Mouse (Mus musculus): Measurements from ENCODE around the gene Ttll5.
A peak's percentile ranks its signal among the peaks of the same experiment; 100 is the strongest.

Gene Ttll5

DNA sequence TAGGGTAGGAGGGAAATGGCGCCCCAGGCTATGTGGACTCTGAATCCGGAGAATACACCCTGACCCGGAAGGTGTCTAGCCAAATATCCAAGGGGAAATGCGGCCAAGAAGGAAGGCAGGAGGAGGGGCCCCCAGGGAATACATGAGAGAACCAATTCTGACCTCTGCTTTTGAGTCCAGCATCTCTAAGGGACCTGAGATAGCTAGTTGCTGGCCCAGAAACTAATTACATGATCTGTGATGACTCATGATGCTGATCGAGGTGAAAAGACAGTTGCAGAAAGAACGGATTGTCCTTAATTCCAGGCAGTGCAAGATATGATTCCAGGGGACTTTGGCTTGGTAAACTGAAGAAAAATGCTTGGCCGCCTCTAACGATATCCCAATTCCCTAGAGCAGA, 232.5 kb downstream of the Ttll5 start:
- peak; percentile 58 for DNase-seq (ENCODE audit: low spot score)

DNA sequence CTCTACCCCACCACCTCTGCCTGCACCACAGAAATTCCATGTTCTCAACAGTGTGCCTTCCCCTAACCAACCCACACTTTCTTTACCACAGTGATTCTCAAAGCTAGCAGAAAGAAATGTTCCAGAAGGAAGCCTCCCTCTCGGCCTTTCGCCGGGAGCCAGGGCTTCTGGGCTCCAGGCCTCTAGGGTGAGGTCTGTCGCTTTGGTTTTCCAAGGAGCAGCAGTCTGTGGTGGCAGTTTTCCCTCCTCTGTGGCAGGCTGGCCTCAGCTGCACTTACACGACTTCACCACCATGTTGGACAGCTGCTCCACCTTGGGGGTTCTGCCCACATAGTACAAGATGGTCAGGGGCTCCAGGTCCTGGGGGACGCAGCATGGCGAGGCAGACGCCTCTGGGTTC, 233.1 kb downstream of the Ttll5 start:
- DNase-seq (ENCODE audit: low spot score), result no peak

DNA sequence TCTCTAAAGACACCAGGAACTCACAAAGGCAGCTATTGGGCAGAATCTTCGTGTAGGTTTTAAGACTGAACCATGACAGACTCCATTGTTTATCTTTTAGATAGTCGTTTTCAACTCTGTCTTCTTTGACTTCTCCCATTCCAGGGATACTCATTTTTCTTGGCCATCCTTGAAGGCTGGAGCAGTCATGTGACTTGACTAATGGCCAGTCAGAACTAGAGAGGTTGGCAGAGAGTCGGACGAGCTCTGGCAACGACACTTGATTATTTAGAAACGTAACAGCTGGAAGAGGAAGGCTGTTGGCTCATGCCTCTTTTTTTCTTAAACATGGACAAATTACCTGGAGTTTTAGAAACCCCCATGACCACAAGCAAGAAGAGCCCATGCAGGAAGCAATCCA, 234.9 kb downstream of the Ttll5 start:
- no peak for DNase-seq (ENCODE audit: low spot score)

DNA sequence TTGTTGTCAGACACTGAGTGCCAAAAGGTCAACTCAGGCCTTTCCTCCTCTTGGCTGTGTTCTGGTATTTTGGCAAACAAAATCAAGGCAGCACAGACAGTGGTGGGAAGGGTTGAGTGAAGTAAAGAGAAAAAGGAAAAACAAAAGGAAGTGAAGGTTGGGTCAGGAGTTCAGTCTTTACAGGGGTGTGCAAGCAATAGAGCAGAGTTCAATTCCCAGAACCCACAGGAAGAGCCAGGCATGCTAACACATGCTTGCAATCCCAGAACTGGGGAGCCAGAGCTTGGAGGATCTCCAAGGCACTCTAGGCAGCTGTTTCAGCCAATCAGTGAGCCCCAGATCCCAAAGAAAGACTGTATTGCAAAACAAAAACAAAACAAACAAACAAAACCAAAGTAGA, 240.3 kb downstream of the Ttll5 start:
- DNase-seq (ENCODE audit: low spot score), result no peak

DNA sequence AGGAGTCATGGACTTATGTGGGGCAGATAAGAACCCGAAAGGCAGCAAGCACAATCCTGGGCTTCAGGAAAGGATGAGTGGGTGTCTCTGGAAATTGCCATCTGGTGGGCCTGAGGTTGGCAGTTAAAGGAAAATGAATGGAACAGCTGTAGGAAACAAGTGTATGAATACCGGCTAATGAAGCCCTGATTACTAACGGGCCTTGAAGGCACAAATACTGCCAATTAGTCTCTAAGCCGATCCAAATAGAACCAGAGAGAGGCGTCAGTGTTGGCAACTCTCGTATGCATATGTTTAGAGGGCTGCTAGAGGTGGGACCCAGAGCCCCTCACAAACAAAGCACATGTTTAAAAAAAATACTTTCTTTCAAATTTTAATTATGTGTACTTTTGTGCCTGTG, 247.0 kb downstream of the Ttll5 start:
- DNase-seq (ENCODE audit: low spot score), result no peak

DNA sequence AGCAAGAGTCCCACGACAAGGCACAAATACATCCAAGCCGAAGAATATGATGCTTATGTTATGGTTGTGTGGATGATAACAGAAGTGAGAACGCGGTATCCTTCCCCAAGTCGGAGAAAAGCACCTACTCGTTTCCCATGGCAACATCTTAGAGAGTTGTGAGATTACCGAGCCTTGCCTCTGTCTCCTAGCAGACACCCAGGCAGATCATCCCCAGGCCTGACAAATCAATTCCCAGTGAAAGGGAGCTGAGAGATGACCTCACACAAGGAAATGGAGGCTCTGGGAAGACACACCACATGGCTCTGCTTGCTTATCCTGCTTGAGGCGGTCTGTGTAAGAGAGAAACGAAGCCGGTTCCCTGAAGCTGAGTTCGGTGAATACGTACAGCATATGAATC, 250.2 kb downstream of the Ttll5 start:
- peak; percentile 37 for DNase-seq (ENCODE audit: low spot score)

DNA sequence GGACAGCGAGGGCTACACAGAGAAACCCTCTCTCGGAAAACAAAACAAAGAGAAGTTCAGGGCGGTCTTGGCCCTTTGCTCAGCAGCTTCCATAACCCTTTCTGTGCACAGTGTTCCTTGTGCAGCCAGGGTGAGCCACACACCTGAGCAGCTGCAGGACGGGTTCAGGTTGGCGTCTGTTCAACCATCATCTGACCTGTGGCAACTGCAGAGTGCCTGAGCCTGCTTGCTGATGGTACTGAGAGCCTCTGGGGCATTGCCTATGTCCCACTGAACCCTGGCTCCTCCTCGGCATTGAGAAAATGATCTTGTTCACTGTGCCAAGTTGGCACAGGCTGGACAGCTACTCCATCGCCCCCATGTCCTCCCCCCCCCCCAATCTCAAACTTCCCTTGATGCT, 250.9 kb downstream of the Ttll5 start:
- no peak for DNase-seq (ENCODE audit: low spot score)

DNA sequence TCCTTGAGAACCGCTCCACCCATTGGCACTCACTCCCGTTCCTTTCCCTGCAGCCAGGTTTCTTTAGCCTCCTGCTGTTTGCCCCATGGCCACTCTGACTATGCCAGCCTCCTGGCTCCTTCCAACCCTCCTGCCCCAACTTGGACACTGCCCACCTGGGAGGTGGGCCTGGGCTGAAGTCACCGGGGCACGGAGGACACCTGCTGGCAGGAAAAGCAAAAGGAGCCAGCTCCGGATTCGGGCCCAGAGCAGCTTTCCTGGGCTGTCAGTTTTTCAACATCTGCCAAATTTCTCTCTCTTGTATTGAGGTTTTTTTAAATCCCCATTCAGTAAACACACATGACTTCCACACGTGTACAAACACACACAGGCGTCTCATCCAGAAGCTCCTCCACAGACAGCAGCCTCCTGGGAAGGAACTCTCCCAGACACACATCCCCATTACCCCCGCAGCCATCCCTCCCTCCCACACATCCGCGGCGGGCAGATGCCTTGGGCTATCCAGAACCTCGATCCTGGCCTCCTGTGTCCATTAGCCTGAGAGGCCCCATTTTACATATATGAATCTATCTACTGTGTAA, 252.0 kb downstream of the Ttll5 start:
- no peak for DNase-seq (ENCODE audit: low spot score)

DNA sequence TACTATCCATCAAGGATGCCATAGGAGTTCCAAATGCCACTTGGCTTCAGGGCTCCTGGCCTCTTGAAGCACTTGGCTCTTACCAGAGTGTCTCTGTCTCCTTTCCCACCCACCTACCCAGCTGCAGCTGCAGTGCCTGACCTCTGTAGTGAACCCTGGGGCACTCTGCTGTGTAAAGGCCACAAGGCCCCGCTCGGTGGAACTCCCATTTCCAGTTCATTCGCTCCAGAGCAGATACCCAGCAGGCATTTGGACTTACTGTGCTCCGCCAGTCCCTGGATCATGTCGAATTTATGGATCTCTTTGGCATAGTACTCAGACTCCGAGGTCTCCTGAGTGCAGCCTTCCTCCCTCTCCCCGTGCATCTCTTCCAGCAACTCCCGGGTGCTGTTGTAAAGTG, 252.9 kb downstream of the Ttll5 start:
- DNase-seq (ENCODE audit: low spot score), result no peak

DNA sequence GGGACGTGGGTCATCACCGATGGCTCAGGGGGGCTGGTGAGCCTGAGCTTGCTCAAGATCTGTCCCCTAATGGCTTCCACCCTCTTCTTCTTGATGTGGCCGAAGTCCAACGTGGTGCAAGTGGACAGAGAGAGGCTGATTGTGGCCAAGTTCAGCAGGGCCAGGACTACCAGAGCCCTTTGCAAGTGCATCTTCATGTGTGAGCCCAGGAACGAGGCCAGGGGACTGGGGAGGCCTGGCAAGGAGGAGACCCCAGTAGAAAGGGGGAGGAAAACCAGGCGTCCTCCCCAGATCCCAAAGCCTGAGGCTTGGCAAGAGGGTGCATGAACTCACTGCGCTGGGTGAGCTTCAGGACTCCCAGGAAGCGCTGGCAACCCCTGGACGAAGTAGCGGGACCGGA, 253.3 kb downstream of the Ttll5 start:
- no peak for DNase-seq (ENCODE audit: low spot score)

DNA sequence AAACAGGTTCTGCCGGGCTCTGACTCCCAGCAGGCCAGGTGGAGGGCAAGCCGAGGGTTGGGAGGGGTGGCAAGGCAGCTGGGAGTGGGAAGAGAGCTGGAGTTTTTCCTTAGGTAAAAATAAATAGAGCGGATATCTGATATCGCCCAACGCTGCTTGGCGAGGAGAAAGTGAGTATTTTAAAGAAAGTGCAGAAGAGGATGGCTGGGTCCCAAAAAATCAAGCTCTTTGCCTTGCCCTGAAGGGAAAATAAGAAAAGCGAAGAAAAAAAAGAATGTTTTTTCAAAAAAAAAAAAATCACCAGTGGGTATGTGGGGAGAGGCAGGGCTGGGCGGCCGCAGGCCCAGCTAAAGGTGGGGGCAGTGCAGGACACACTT, 253.7 kb downstream of the Ttll5 start:
- no peak for DNase-seq (ENCODE audit: low spot score)

DNA sequence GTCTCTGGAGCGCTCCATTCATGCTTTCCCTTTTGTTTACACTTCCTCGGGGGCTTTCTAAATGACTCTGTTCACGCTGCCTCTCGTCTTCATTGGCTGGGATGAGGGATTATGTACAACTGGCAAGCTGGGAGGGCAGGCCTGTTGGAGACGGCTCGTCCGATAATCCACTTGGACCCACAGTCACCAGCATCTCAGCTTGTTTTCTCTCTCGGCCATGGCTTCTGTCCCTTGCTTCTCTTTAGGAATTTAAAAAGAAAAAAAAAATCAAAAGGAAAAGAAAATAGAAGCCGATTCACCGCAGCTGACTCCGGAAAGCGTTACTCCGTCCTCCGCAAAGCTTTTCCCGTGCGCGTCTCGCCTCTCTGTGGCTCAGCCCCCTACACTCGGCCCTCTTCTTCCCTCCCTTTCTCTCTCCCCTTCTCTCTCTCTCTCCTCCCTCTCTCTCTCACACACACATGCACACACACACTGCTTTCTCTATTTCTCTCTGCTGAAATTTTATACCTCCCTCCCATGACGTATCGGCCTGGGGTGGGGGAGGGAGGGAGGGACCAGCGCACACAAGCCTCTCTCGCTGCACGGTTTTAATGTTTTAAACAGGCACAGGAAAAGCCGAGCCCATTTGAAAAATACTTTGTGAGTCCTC, 254.2 kb downstream of the Ttll5 start, which contains the start of gene Tgfb3:
Gene Tgfb3 (minus strand): TSS at position 489 of the 649 bp plus-strand sequence.
- peak; percentile 52 for DNase-seq (ENCODE audit: low spot score)

DNA sequence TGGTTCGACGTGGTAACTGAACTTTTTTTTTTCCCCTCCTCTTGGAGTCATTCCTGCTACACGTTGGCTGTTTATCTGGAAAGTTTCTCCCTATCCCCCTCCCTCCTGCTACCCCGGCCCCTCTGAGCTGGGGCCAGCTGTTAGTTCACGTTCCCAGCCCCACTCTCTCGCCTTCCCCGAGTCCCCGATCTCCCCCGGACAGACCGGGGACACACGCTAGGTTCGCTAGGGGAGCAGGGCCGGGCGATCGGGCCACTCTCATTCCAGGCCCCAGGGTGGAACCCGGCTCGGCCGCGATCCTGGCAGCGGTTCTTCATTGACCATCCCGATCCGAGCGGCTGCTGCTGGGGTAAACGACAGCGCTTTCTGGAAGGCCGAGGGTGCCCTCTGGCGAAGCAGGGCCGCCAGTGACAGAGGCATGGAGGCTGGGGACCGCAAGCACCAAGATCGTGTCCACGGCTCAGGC, 254.8 kb downstream of the Ttll5 start:
- peak; percentile 88 for DNase-seq (ENCODE audit: low spot score)

DNA sequence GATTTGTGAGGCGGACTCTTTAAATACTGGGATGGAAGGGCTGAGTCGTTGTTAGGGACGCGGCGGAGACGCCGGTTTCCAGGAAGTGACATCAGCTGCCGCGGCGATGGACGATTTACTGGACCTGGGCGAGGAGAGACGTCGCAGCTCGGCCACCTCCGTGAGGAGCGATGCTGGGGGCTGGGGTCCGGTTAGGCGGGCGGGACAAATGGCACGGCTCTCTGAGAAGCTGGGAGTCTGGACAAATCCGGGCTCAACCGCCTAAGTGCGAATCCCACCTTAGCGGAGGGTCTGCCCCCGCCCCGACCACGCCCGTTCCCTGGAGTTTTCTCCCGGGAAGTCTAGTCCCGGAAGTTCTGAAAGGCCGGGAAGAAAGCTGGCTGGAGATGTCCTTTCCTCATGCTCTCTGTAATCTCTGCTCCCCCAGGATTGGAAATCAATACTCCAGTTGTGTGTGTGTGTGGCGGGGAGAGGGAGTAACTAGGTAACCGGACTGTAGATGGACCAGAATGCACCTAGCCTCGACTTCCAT, 258.1 kb downstream of the Ttll5 start, which contains the start of gene Ift43:
Gene Ift43 (plus strand): TSS at position 61 of the 532 bp plus-strand sequence.
- peak; percentile 71 for DNase-seq (ENCODE audit: low spot score)

DNA sequence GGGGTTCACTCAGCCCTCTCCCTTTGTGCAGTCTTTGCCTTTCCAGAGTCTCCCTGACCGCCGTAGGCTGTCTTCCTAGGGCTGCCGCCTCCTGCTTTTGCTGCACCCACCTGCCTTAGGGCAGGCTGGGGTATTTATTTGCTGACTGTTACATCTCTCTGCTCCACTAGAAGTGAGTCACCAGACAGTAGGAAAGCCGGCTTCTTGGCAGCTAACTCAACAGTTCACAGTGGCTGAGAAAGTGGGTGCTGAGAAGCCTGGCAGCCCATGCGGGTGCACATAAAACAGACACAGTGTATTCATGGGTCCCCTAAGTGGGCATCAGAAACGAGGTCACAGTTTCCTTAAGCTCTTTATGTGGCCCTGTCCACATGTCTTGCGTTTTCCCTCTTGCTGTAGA, 261.4 kb downstream of the Ttll5 start:
- DNase-seq (ENCODE audit: low spot score), result no peak

DNA sequence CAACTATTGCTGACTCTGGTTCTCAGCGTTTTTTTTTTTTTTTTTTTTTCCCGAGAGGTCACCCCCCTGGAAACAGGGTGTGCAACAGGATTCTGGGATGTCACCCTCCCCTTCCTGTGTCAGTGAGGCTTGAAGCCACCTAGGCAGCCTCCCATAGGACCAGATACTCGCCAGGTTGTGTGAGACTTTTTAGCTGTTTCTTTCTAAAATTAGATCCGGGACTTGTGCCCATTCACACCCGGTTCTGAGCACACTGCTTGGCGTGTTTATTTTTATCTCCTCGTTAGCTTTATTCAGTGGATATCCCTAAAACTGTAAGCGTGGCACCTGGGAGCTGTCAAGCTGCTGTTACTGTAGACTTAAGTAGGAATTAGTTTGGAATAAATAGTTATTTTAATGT, 262.1 kb downstream of the Ttll5 start:
- DNase-seq (ENCODE audit: low spot score), result no peak

DNA sequence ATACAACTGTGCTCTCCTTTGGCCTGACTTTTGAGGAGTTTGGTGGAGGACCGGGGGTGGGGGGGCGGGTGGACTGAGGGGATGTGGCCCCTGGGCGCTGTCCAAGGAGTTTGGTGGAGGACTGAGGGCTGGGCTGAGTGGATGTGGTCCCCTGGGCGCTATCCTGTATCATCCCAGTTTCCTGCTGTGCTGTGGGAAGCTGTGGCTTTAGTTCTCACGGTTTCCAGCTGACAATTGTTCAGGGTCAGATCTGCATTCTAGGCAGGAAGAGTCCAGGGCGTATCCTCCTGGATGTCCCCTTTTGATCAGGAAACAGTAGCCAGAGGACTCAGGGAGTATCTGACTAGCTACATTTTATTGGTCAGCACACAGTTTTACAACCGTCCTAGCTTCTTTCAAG, 263.6 kb downstream of the Ttll5 start:
- no peak for DNase-seq (ENCODE audit: low spot score)

DNA sequence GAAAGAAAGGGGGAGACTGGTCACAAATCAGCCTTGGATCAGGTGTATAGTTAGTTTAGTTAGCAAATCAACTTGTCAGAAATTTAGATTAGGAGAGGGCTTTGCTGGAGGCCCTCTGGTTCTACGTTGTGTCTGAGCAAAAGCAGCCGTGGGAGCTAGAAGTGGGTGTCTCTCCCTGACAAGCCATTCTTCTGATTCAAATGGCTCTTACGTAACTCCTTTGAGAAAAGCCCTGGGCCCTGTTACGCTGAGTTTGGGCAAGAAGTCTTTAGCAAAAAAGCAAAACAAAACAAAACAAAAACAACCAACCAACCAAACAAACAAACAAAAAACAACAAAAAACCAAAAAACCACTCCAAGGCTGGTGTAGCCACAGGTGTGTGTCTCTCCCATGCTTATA, 266.3 kb downstream of the Ttll5 start:
- DNase-seq (ENCODE audit: low spot score), result no peak

DNA sequence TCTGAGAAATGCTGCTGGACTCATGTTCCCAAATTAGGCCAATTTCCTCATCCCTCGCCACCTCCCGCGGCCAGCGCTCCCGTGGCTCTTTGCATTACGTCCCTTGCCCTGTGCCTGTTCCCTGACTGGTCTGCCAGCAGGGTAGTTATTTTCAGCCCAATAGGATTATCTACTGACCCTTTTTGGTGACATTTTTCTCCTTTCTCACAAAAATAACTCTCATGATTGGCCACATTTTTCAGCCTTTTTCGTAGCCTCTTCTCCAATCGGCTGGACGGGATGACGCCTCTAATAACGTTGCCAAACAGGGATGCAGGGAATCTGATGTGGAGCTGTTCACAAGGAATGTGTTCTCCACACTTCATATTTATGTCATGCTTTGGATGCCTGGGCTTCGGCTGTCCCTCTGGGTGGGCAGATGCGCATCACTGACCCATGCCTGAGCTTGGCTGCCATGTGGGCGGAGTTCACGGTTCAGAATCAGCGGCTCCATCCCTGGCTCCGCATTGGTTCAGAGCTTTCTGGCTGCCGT, 267.2 kb downstream of the Ttll5 start:
- DNase-seq (ENCODE audit: low spot score), result no peak

DNA sequence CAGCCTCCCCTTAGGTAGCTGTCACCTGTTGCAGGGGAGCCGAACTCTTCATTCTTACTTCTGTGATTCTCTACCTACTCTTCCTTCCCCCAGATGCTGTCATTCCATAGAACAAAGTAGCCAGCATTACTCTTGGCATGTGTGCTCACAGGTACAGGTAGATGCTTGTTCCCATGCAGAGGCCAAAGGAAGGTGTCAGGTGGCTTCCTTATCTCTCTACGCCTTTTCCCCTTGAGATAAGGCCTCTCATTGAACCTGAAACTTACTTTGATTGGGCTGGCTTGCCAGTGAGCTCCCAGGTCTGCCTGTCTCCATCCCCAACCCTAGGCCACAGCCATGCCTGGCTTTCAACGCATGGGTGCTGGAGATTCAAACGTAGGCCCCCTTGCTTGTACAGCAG, 269.6 kb downstream of the Ttll5 start:
- DNase-seq (ENCODE audit: low spot score), result no peak

DNA sequence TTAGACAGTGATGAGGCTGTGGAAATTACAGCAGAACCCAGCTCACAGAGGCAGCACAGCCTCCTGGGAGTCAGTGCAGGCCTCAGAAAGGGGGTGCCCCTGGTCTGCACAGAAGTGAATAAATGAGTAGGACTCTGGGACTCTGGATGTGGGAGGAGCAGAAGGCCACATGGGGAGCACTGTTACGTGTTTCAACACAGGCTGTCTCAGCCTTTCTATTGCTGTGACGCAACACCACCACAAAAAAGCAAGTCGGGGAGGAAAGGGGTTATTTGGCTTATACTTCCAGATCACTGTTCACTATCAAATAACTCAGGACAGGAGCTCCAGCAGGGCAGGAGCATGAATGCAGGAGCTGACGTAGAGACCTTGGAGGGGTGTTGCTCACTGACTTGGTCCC, 271.3 kb downstream of the Ttll5 start:
- no peak for DNase-seq (ENCODE audit: low spot score)

DNA sequence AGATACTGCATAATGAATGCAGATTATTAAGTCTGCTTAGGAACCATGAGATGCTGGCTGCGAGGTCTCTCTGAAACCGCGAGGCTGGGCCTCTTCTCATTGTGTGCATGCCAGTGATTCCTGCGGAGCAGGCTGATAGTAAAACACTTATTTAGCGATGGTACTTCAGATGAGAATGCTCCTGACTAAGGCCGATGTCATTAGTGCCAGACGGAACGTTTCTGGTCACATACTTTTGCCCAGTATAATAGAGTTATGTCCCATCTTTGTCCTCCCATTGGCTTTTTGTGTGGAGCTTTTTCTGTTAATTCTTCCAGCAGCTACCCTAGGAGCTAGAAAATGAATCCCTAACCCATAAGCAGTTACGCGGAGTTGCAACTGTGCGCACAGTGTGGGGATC, 273.3 kb downstream of the Ttll5 start:
- no peak for DNase-seq (ENCODE audit: low spot score)

DNA sequence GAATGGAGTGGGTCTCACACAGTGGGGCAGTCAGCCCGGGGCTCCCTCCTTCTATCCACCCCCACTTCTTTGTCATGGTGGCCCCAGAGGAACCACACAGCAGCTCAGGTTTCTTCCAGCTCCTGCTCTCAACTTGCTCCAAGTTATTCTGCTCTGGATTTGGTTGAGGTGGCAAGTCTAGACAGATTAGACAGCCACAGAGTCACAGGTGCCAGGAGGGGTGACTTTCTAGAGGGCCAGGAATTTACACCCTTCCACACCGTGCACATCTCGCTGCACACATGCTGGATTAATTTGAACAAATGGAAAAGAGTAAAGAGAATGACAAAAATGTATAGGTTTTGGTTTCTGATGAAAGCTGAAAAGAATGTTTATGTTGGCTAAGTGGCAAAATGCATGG, 276.3 kb downstream of the Ttll5 start:
- no peak for DNase-seq (ENCODE audit: low spot score)

DNA sequence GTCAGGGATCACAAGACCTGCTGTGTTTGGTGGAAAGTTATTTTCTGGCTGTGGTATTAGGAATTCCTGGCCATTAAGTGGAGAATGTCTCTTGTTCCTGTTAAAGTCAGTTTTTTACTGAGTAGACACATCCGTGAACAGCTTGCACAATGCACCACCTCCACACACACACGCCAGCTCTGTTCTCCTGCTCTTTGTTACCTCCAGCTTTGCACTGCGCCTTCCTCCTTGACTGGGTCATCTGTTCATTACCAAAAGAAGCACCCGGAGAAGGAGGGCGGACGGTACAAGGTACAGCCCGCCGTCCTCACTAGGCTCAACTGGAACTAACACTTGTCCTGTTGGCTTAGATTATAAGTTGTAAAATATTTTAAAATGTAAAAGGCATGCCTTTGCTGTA, 278.2 kb downstream of the Ttll5 start:
- no peak for DNase-seq (ENCODE audit: low spot score)

All from MN1 (cell line).